Mouse (Mus musculus) thymus, postnatal 4 days (tissue): ENCODE data around the gene Prl7a2.

ENCODE experiments used
- DNase-seq: peaks from one replicate; pipeline ENCODE4 v3.0.0; 2021

Prl7a2 gene

DNA sequence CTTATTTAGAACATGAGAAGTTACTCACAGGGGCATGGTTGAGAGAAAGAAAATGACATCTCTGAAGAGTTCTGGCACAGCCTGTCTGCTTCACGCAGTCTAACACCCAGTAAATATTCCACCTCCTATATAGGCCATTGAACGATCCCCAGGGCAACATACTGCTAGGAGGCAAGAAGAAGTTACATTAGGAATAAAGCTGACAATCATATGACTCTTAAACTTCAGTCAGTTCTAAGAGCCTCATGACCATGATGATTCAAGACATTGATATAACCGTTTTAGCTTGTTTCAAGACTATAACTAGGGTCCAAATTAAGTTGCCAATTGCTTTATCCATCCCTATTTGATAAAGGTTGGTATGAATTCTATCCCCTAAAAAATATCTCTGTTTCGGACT lies at the start of gene Prl7a2:
Gene Prl7a2 (minus strand): TSS at position 101 of the 400 bp plus-strand sequence.
- DNase-seq, result no peak

DNA sequence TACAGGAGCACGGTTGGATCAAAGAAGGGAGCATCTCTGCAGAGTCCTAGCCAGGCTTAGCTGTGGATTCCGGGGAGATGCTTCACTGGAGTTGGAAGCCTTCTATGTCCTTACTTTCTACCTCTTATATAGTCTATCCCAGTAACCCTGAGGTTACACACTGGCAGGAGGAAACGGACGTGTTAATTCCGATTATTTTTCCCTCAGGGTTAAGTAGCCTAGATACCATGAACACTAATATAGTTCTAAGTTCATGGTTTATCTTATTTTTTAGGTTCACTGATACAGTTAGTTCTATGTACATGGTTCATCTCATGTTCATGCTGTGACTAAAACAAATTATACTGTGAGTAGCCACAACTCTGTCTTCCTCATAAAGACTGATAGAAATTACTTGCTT lies 48.8 kb upstream of the Prl7a2 start, which contains the start of gene Prl7d1:
Gene Prl7d1 (minus strand): TSS at position 101 of the 400 bp plus-strand sequence.
- no peak for DNase-seq

GRCm38 (mm10) chr13:27706521-27706920 lies 38.7 kb upstream of the Prl7a2 start:
- DNase-seq, result no peak

DNA sequence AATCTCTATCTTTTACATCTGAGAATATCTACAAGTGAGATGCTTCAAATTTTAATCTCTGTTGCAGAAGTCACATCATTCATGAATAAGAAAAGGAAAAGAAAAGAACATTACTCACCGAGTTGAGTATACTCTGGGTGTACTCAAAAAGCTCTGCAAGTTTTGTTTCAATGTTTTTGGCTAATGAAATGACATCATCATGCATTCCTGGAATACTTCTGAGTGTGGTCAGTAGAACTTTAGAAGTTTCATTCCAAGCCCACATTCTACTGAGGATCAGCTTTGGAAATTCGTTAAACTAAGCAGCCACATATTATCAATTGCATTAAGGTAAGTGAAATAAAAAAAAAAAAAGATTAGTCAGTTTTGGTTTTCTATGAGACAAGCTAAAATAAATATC lies 7.1 kb downstream of the Prl7a2 start:
- DNase-seq, result no peak

DNA sequence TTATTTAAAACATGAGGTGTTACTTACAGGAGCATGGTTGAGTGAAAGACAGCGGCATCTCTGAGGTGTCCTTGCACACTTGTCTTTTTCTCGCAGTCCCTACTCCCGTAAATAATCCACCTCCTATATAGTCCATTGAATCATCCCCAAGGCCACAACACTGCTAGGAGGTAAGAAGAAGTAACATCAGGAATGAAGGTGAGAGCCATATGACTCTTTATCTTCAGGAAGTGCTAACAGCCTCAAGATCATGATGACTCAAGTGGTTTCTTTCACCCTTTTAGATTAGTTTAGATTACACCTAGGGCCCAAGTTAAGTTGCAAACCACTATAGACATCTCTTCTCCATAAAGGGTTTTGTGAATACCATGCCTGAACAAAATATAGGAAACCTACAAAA lies 25.4 kb downstream of the Prl7a2 start, which contains the start of gene Prl7a1:
Gene Prl7a1 (minus strand): TSS at position 101 of the 400 bp plus-strand sequence.
- no peak for DNase-seq

DNA sequence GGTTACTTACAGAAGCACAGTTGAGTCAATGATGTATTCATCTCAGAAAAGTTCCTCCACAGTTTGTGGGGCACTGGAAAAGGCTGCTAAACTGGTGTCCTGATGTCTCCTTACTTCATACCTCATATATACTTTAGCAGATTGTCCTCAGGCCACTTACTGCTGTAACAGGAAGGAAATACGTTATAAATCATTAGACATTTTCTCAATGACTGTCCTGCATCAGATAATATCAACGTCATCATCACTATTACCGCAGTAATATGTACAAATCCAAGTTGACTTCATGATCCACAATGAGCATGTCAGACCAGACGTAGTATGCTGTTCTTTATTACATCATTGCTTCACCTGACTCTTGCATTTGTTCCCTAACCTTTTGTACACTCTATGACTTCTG lies 57.4 kb downstream of the Prl7a2 start, which contains the start of gene Prl7b1:
Gene Prl7b1 (minus strand): TSS at position 101 of the 400 bp plus-strand sequence.
- DNase-seq, result no peak
